Mouse (Mus musculus) cerebral cortex, adult 2 months (tissue): ENCODE data around the gene Phkg2.

Experiments
- WGBS: fragments of 180-500 bp; shearing (Covaris S2); methylation state at CpG from one replicate; pipeline ENCODE4 v1.1.7; 2018; 5-methylcytosine and 5-hydroxymethylcytosine counted together

The Phkg2 gene

DNA sequence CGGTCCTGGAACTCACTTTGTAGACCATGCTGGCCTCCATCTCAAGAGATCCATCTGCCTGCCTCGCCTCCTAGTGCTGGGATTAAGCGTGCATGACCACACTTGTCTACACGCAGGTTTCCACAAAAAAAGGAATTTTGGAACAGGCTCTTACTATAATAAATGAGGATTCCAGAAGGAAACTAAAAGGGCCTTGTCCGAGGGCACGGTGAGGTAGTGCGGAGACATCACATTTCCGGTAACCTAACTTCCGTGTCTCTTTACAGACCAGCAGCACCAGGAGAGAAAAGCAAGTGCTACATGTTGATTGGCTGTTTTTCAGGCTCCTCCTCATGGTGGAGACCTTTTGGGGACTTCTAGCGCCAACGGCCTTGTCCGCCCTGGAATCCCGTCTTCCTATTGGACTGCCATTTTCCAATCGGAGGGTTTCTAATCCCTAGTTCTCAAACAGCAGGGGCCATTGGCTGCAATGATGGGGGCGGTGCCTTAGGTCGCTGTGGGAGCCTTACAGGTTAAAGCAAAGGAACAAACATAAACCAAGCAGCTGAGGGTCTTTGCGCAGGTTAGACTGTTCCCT, at the start of gene Phkg2:
TSS of gene Phkg2 (plus strand) at position 446 of the 577 bp plus-strand sequence.
- WGBS, result 0% methylated on average over 17 of the region's 17 CpGs

DNA sequence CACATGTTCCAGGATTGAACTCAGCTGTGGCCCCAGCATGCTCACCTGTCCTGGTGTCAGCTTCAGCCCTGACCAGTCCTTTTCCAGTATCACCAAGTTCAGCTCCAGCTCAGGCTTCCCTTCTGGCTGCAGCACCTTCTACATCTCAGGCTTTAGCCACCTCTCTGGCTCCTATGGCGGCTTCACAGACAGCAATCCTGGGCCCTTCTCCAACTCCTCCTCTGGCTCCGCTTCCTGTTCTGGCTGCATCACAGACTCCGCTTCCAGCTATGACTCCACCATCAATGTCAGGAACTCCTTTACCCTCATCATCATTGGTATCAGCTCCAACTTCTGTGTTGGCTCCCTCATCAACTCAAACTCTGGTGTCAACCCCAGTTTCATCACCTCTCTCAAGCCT, 31.5 kb upstream of the Phkg2 start:
- 56% methylated on average over 3 of the region's 3 CpGs for WGBS

DNA sequence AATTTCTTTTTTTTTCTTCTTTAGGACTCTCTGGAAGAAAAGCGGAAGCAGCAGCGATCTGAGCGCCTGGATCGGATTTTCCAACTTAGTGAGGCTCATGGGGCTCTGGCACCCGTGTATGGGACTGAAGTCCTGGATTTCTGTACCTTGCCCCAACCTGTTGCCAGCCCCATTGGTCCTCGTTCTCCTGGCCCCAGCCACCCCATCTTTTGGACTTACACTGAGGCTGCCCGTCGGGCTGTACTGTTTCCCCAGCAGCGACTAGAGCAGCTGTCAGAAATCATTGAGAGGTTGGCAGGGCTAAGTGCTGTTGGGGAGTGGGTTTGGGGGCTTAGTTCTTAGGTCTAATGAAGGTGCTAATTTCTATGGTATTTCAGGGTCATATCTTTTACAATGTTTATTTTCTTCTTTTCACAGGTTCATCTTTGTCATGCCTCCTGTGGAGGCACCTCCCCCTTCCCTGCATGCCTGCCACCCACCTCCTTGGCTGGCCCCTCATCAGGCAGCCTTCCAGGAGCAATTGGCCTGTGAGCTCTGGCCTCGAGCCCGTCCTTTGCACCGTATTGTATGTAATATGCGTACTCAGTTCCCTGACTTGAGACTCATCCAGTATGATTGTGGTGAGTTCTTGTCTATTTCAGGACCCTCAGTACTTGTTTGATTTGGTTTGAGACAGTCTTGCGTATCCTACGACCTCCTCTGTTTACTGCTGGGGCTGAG, 23.9 kb upstream of the Phkg2 start:
- 48% methylated on average over 15 of the region's 15 CpGs for WGBS

DNA sequence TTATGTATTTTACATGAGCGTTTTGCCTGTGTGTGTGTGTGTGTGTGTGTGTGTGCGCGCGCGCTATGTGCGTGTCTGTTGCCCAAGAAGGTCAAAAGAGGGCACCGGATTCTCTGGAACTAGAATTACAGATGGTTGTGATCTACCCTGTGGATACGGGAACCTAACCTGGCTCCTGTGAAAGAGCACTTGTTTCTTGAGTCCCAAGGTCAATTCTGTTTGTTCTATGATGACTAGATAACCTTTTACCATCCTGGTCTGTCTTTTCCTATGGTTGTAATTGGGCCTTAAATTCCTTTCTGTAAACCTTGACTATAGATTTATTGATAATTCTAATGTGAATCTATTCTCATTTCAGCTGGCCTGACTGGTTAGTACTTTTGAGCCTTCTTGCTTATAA, 21.6 kb upstream of the Phkg2 start:
- 95% methylated on average over 8 of the region's 8 CpGs for WGBS

DNA sequence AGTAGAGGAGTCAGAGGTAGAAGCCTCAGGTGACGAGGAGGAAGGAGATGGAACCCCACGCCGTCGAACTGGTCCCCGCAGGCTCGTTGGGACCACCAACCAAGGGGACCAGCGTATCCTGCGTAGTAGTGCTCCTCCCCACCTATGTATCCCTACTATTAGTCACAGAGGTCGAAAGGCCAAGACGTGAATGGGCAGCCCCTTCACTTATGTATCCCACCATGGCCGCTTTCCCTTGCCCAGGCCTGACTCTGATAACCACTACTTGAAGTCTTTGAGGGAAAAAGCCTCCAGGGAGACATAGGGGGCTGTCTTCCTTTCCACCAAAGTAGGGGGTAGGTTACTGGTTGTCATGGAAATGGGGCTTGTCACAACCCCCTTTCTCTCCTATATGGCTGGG, 12.6 kb upstream of the Phkg2 start:
- WGBS, result 95% methylated on average over 11 of the region's 11 CpGs

DNA sequence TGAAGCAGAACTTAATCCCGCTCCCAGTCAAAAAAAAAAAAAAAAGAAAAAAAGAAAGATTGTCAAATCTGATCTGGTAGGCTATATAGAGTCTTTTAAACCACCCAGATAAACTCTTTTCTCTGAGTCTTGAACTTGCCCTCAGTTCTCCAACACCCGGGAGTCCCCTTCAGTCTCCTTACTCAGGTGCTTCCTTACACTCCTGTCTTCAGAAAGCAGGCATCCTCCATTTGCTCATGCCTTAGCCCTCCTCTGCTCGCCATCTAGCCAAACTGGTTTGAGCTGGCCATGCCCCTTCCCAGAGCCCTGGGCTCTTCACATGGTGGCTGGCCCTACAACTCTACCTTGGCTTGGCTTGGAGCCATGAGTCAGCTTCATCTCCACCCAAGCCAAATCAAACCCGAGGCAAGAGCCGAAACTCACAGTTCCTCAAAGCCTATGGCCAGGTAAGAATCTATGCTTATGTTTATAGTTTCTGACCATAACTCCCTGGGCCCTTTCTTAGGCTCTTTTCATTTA, 11.7 kb upstream of the Phkg2 start, which contains the start of gene Tmem265:
TSS of gene Tmem265 (plus strand) at position 51 of the 519 bp plus-strand sequence.
- WGBS, result 88% methylated on average over 5 of the region's 5 CpGs

DNA sequence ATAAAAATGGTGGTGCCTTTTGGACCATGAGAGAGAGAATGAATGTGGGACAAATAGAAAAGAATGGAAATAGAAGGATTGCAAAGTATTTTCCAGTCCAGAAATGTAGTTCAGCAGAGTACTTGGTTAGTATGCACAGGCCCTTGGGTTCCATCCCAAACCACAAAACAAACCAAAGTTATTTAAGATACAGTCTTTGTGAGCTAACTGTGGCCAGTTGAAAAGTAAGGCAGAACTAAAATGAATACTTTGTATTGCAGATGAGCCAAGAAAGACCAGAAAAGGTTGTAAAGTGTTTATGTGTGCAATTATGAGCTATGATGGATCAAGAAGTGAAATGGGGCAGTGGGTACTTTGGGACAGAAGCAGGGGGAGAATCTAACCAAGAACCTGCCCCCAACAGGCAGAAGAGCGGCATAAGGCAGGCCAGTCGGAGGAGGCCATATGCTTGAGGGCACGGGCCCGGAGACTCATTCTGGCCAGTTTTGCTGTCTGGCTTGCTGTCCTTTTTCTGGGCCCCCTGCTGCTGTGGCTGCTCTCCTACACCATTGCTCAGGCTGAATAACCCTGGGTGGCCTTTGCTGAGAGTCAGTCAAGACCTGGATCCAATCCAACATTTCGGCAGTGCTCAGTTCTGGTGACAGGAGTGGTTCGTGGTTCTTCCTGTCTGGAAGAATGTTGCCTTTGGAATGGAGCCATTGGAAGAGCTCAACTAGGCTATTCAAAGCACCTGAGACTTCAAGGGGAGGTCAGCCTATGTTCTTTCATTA, 8.6 kb upstream of the Phkg2 start:
- WGBS, result 51% methylated on average over 6 of the region's 6 CpGs

DNA sequence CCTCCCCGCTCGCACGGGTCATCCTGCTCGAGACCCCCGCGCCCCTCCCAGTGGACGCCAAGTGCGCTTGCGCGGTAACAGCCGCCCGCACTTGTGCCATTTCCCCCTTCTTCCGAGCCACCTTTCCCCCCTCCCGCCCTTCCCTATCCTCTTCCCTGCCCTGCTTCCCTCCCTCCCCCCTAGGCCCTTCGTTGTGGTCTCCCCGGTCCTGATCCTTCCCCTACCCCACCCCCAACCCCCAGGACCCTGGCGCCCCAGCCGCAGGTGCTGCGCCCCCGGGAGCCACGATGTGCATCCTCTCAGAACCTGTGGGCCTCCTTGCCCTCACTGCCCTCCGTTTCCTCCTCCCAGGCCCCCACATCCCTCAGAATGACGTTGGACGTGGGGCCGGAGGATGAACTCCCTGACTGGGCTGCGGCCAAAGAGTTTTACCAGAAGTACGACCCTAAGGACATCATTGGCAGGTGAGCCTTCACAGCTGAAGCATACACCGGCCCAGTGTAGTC, 416 bp downstream of the Phkg2 start:
- WGBS, result 1% methylated on average over 28 of the region's 28 CpGs

DNA sequence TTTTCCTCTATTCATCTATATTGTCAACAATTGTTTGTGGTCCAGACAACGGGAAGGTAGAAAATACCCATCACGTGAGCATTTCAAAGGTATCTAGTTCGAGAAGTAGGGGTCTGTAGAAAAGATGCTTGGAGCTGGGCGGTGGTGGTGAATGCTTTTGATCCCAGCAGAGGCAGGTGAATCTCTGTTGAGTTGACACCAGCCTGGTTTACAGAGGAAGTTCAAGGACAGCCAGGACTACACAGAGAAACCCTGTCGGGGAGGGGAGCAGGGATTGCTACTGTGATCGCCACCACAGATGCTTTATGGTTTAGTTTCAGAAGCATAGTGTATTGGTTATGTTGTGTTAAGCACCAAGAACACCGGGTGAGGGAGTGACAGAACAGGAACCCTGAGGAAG, 975 bp downstream of the Phkg2 start:
- 5% methylated on average over 7 of the region's 7 CpGs for WGBS

DNA sequence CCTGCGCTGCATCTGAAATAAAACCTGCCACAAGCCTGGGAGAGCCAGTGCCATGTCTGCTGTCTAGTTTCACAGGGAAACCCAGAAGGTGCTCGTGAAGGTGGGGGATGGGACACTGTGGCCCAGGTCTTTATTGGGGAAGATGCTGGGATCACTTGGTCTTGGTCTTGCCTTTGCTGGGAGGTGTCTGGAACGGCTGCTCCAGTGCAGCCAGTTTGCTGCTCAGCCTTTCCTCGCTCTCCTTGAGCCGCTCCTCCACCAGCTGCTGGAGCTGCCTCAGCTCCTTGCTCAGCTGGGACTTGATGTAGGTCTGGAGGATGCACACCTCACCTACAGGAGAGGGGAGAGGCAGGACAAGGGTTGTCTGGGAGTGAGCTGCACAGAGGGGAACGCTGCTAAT, 10.1 kb downstream of the Phkg2 start:
- WGBS, result 92% methylated on average over 6 of the region's 6 CpGs

DNA sequence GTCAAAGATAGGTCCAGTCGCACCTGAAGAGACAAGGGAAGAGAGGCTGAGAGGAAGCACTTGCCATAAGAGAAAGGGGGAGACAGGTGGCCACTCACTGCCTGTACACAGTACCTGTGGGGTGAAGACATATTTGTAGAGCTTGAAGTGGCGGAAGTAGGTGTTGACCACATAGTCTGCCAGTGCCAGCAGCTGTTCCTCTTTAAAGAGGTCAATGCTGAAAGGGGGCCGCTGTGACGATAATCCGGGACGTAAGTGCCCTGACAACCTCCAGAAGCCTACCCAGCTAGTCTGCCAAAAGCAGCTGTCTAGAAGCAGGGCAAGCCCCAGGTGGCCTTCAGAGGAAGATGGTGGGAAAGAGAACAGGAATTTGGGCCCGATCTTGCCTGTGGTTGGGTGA, 11.9 kb downstream of the Phkg2 start:
- WGBS, result 88% methylated on average over 7 of the region's 7 CpGs

DNA sequence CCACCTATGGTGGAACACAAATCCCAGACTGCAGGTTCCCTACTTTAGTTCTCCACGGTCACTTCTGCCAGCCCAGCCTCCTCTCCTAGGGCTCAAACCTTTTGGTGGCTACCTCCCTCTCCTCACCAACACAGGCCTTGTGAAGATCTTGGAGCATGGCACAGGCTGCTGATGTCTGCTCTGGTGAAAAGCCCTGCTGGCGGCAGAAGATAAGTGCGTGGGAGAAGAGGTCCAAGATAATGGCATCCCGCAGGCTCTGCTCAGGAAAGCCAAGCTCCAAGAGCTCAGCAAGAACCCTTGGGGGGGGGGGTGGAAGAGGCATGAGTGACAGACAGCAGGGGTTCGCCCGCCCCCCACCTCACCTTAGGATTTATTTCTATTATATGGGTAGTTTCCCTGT, 13.0 kb downstream of the Phkg2 start:
- 85% methylated on average over 6 of the region's 6 CpGs for WGBS

DNA sequence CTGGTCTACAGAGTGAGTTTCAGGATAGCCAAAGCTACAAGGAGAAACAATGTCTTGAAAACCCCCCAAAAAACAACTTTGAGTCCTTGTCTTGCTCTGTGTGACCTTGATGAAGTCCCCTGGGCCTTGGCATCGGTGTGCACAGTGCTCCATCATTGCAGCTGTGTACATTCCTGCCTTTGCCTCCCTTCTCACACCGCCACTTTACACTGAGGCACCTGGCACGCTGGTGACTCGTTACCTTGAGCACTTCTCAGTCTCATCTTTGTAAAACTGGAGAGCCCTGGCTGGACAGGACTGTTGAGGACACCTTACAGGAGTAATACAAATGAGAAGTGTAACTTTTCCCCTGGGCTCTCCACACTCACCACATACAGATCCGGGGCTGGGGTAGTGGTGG, 14.1 kb downstream of the Phkg2 start:
- 74% methylated on average over 5 of the region's 5 CpGs for WGBS

DNA sequence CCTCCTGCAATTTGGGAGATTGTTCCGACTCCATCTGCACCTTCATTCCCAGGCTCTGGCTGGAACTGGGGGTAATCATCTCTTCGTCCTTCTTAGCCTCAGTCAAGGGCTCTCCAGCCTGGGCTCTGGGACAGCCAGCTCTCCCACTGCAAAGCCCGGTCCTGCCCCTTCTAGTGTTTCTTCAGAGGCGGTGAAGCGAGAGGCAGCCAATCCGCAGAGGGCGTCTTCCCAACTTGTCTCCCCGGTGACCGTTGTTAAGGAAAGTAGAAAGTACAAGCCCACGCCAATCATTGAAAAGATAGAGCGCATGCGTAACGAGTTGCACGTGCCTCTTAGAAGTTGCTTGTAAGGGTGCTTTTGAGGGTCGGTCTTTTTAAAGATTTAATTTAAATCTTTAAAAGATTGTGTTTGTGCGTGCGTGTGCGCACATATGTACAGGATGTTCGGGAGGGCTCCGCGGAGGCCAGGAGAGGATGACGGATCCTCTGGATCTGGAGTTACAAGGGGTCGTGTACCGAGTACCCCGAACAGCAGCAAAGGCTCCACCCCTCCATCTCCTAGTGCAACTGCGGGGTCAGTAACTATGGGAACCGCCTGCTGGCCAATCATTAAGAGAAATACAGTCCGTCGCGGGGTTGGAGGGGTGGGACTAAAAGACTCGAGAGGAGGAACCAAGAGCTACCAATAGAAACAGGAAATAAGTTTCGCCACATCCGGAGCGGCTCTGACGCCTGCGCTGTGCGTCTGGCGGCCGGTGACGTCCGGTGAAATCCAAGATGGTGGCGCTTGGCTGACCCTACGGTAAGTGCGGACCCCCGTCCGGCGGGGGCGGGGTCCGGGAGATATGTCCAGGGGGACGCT, 15.1 kb downstream of the Phkg2 start, which contains the start of the genes Ccdc189 and Rnf40:
TSS of gene Ccdc189 (minus strand) at position 585 of the 861 bp plus-strand sequence.
TSS of gene Rnf40 (plus strand) at position 757 of the 861 bp plus-strand sequence.
- under 1% methylated on average over 50 of the region's 50 CpGs for WGBS

DNA sequence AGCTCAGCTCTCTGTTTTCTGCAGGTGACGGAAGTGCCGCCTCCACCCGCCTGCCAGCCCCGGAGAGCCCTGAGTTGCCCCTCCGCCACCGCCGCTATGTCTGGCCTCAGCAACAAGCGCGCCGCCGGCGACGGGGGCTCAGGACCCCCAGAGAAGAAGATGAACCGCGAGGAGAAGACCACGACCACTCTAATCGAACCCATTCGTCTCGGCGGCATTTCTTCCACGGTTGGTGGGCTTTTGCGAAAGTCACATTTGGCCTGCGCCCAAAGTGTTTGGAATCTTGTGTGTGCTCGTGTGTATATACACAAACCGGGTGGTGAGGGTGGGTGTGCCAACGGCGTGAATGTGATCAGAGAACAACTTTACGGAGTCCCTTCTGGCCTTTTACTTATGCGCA, 15.8 kb downstream of the Phkg2 start:
- WGBS, result 2% methylated on average over 29 of the region's 29 CpGs

DNA sequence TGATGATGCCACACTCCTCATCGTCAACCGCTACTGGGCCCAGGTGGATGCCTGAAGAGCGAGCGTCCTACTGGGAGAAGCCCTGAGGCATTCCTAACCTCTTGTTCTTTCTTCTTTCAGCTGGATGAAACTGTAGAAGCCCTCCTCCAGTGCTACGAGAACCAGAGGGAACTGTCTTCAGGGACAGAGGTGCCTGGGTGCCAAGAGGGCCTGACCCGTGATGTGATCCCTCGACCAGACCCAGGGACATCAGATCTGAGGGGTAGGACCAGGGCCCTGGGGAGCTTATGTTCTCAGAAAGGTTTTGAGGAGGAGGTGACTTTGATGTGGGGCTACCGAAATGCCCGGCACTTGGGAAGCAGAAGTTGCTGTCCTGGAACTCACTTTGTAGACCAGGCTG, 16.5 kb downstream of the Phkg2 start:
- WGBS, result 90% methylated on average over 9 of the region's 9 CpGs

DNA sequence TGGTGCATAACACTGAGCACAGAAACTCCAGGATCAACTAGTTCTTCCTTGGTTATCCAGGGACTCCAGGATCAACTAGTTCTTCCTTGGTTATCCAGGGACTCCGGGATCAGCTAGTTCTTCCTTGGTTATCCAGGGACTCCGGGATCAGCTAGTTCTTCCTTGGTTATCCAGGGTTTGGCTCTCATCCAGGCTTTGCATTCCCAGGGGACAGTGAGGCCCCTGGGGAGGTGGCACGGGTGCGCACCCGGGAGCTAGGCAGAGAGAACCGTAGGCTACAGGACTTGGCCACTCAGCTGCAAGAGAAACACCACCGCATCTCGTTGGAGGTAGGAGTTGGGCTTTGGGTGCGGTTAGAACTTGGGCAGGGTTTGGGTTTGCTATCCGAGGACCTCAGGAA, 18.0 kb downstream of the Phkg2 start:
- 85% methylated on average over 10 of the region's 10 CpGs for WGBS

DNA sequence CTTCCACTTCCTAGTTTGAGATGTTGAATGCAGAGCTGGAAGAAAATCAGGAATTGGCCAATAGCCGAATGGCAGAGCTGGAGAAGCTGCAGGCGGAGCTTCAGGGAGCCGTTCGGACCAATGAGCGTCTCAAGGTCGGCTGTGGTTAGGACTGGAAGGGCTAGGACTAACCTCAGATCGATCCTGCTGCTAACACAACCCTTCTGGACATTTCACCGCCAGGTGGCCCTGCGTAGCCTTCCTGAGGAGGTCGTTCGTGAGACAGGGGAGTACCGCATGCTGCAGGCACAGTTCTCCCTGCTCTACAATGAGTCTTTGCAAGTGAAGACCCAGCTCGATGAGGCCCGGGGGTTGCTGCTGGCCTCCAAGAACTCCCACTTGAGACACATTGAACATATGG, 19.4 kb downstream of the Phkg2 start:
- WGBS, result 88% methylated on average over 14 of the region's 14 CpGs

DNA sequence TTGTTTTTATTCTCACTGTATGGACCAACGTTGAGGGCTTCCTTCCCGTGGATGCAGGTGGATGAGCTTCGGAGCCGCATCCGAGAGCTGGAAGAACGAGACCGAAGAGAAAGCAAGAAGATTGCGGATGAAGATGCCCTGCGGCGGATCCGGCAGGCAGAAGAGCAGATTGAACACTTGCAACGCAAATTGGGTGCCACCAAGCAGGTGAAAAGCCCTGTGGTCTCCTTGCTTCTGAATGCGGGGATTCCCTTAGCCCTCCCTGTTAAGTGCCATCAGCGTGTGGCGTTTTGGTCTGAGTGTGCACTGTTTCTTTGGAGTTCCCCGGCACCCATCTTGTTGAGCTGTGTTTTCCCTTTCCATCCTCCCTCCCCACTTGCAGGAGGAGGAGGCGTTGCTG, 23.6 kb downstream of the Phkg2 start:
- 95% methylated on average over 17 of the region's 17 CpGs for WGBS

DNA sequence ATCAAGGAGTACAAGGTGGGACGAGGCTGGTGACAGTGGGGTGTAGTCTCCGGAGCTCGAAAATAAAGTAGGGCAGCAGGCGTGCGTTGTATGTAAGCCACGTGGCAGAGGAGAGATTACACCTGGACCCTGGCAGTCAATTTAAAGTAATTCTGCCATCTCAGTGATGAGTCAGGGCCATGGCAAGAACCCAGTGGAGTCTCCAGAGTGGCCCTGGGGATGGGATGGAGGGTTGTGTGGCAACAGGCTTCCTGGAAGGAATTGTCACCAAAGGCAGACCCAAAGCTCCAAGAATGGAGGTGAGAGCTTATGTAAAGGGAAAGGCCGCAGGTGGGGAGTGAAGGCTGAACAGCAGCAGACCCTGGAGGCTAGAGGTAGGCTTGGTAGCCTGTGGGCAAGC, 27.5 kb downstream of the Phkg2 start:
- WGBS, result 89% methylated on average over 7 of the region's 7 CpGs

DNA sequence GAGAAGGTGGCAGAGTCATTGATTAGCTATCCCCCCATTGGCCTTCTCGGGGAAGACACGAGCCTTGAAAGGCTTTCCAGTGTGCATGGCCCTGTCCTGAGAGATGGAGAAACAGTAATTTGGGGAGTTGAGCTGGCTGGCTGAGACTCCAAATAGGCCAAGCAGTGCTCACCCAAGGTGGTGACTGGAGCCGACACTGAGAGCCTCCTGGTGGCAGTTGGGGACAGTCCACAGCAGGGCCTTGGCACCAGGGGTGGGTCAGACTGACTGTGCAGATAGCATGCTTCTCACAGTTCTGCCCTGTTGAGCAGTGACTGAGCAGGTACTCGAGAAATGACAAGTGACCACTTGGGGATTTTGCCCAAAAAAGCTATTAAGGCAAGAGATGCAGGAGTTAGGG, 28.6 kb downstream of the Phkg2 start:
- WGBS, result 87% methylated on average over 4 of the region's 4 CpGs
